Mouse (Mus musculus): ENCODE data around the gene Ptk6.
A peak's percentile ranks its signal among the peaks of the same experiment; 100 is the strongest.

Gene Ptk6

GRCm38 (mm10) chr2:181202422-181202821, at the start of gene Ptk6:
Ptk6 (minus strand) TSS chr2:181202789.
- Histone ChIP-seq H3K9me3 (ENCODE audit: low read length) (no peaks in the 10 kb centered on the region), H3K27me3 (ENCODE audit: insufficient read depth, low read length) (peaks cover 13% of the 10 kb centered on the region), H3K4me1 (replicated peaks; ENCODE audit: low read depth, low read length) (peaks cover 7% of the 10 kb centered on the region), H3K36me3 (ENCODE audit: insufficient read depth, low read length) (no peaks in the 10 kb centered on the region), H3K4me3 (replicated peaks; ENCODE audit: low read length) (no peak within 1 kb of the TSS)
- TF ChIP-seq POU5F1 (IDR thresholded peaks at IDR 0.05; ENCODE audit: borderline replicate concordance, low read length) = no peak
- TF ChIP-seq CTCF (conservative IDR thresholded peaks at IDR 0.05; ENCODE audit: low read length) = no peak
- TF ChIP-seq NANOG (IDR thresholded peaks at IDR 0.05; ENCODE audit: borderline replicate concordance, low read length) = no peak

- Histone ChIP-seq H3K4me1 (replicated peaks; ENCODE audit: low read depth, low read length) (no peaks in the 10 kb centered on the region), H3K27me3 (ENCODE audit: insufficient read depth, low read length) (no peaks in the 10 kb centered on the region), H3K36me3 (ENCODE audit: insufficient read depth, low read length) (peaks cover 64% of the 10 kb centered on the region), H3K9me3 (ENCODE audit: low read length) (no peaks in the 10 kb centered on the region), H3K4me3 (replicated peaks; ENCODE audit: low read length) (no peak overlapping the region)
- no peak for TF ChIP-seq NANOG (IDR thresholded peaks at IDR 0.05; ENCODE audit: borderline replicate concordance, low read length)
- TF ChIP-seq POU5F1 (IDR thresholded peaks at IDR 0.05; ENCODE audit: borderline replicate concordance, low read length) = no peak
- no peak for TF ChIP-seq CTCF (conservative IDR thresholded peaks at IDR 0.05; ENCODE audit: low read length)
These were observed 49.3 kb upstream of the Ptk6 start for GRCm38 (mm10) chr2:181251841-181252240.

- no peak for TF ChIP-seq POU5F1 (IDR thresholded peaks at IDR 0.05; ENCODE audit: borderline replicate concordance, low read length)
- no peak for TF ChIP-seq NANOG (IDR thresholded peaks at IDR 0.05; ENCODE audit: borderline replicate concordance, low read length)
- TF ChIP-seq CTCF (conservative IDR thresholded peaks at IDR 0.05; ENCODE audit: low read length) = no peak
- H3K9me3 ChIP-seq (ENCODE audit: low read length) = no peaks in the 10 kb centered on the region
- peaks cover 40% of the 10 kb centered on the region for H3K36me3 ChIP-seq (ENCODE audit: insufficient read depth, low read length)
- no peaks in the 10 kb centered on the region for H3K27me3 ChIP-seq (ENCODE audit: insufficient read depth, low read length)
- peaks cover 14% of the 10 kb centered on the region for H3K4me1 ChIP-seq (replicated peaks; ENCODE audit: low read depth, low read length)
- no peak overlapping the region for H3K4me3 ChIP-seq (replicated peaks; ENCODE audit: low read length)
These were observed 46.6 kb upstream of the Ptk6 start for GRCm38 (mm10) chr2:181249217-181249616.

GRCm38 (mm10) chr2:181245031-181245430, 42.4 kb upstream of the Ptk6 start:
- TF ChIP-seq POU5F1 (IDR thresholded peaks at IDR 0.05; ENCODE audit: borderline replicate concordance, low read length) (no peak), NANOG (IDR thresholded peaks at IDR 0.05; ENCODE audit: borderline replicate concordance, low read length) (no peak), CTCF (conservative IDR thresholded peaks at IDR 0.05; ENCODE audit: low read length) (no peak)
- H3K4me3 ChIP-seq (replicated peaks; ENCODE audit: low read length) = no peak overlapping the region
- no peaks in the 10 kb centered on the region for H3K9me3 ChIP-seq (ENCODE audit: low read length)
- H3K36me3 ChIP-seq (ENCODE audit: insufficient read depth, low read length) = no peaks in the 10 kb centered on the region
- peaks cover 53% of the 10 kb centered on the region for H3K4me1 ChIP-seq (replicated peaks; ENCODE audit: low read depth, low read length)
- peaks cover 12% of the 10 kb centered on the region for H3K27me3 ChIP-seq (ENCODE audit: insufficient read depth, low read length)

- TF ChIP-seq POU5F1 (IDR thresholded peaks at IDR 0.05; ENCODE audit: borderline replicate concordance, low read length) (no peak), NANOG (IDR thresholded peaks at IDR 0.05; ENCODE audit: borderline replicate concordance, low read length) (no peak), CTCF (conservative IDR thresholded peaks at IDR 0.05; ENCODE audit: low read length) (no peak)
- peak overlapping the region; percentile 69 for H3K4me3 ChIP-seq (replicated peaks; ENCODE audit: low read length)
- no peaks in the 10 kb centered on the region for H3K36me3 ChIP-seq (ENCODE audit: insufficient read depth, low read length)
- H3K4me1 ChIP-seq (replicated peaks; ENCODE audit: low read depth, low read length) = peaks cover 53% of the 10 kb centered on the region
- peaks cover 19% of the 10 kb centered on the region for H3K27me3 ChIP-seq (ENCODE audit: insufficient read depth, low read length)
- H3K9me3 ChIP-seq (ENCODE audit: low read length) = no peaks in the 10 kb centered on the region
These were observed 41.3 kb upstream of the Ptk6 start for GRCm38 (mm10) chr2:181243706-181244394.

GRCm38 (mm10) chr2:181242314-181242665, 39.7 kb upstream of the Ptk6 start:
- no peak overlapping the region for H3K4me3 ChIP-seq (replicated peaks; ENCODE audit: low read length)
- H3K36me3 ChIP-seq (ENCODE audit: insufficient read depth, low read length) = no peaks in the 10 kb centered on the region
- peaks cover 19% of the 10 kb centered on the region for H3K27me3 ChIP-seq (ENCODE audit: insufficient read depth, low read length)
- peaks cover 65% of the 10 kb centered on the region for H3K4me1 ChIP-seq (replicated peaks; ENCODE audit: low read depth, low read length)
- no peak for TF ChIP-seq CTCF (conservative IDR thresholded peaks at IDR 0.05; ENCODE audit: low read length)
- no peak for TF ChIP-seq POU5F1 (IDR thresholded peaks at IDR 0.05; ENCODE audit: borderline replicate concordance, low read length)
- no peak for TF ChIP-seq NANOG (IDR thresholded peaks at IDR 0.05; ENCODE audit: borderline replicate concordance, low read length)
- no peaks in the 10 kb centered on the region for H3K9me3 ChIP-seq (ENCODE audit: low read length)

- H3K36me3 ChIP-seq (ENCODE audit: insufficient read depth, low read length) = no peaks in the 10 kb centered on the region
- peaks cover 68% of the 10 kb centered on the region for H3K4me1 ChIP-seq (replicated peaks; ENCODE audit: low read depth, low read length)
- H3K9me3 ChIP-seq (ENCODE audit: low read length) = no peaks in the 10 kb centered on the region
- no peak for TF ChIP-seq NANOG (IDR thresholded peaks at IDR 0.05; ENCODE audit: borderline replicate concordance, low read length)
- no peak for TF ChIP-seq CTCF (conservative IDR thresholded peaks at IDR 0.05; ENCODE audit: low read length)
- no peak for TF ChIP-seq POU5F1 (IDR thresholded peaks at IDR 0.05; ENCODE audit: borderline replicate concordance, low read length)
- H3K4me3 ChIP-seq (replicated peaks; ENCODE audit: low read length) = no peak within 1 kb of the TSS
- H3K27me3 ChIP-seq (ENCODE audit: insufficient read depth, low read length) = peaks cover 19% of the 10 kb centered on the region
These were observed 39.2 kb upstream of the Ptk6 start, which contains the start of gene Helz2 for GRCm38 (mm10) chr2:181241602-181242313. Helz2 (minus strand) TSS chr2:181242027.

- Histone ChIP-seq H3K9me3 (ENCODE audit: low read length) (no peaks in the 10 kb centered on the region), H3K27me3 (ENCODE audit: insufficient read depth, low read length) (peaks cover 19% of the 10 kb centered on the region), H3K4me1 (replicated peaks; ENCODE audit: low read depth, low read length) (peaks cover 72% of the 10 kb centered on the region), H3K36me3 (ENCODE audit: insufficient read depth, low read length) (no peaks in the 10 kb centered on the region), H3K4me3 (replicated peaks; ENCODE audit: low read length) (no peak overlapping the region; the same call in 1 of the 2 replicates)
- TF ChIP-seq NANOG (IDR thresholded peaks at IDR 0.05; ENCODE audit: borderline replicate concordance, low read length) = no peak
- no peak for TF ChIP-seq CTCF (conservative IDR thresholded peaks at IDR 0.05; ENCODE audit: low read length)
These were observed 38.3 kb upstream of the Ptk6 start for GRCm38 (mm10) chr2:181240806-181241440.

All from E14TG2a.4 (cell line).